Mouse (Mus musculus) adrenal gland, adult 8-10 months (tissue): ENCODE results near the gene Ccdc138. TPM values are rescaled to one million over a fixed set of nuclear protein-coding genes. Genes with fewer than 3 reads are reported as not detected.
"Not testable (repeated sequence)": the region's sequence is repeated elsewhere in the genome, so short reads cannot be mapped to it uniquely, and the experiment has no call there.

Source experiments
- DNase-seq: peaks from one replicate; pipeline ENCODE4 v3.0.0; 2022
- total RNA-seq, 4 experiments: library from RNA; stranded (reverse); gene quantifications; 2 replicates each; pipeline ENCODE4 v1.2.4; 2022

The Ccdc138 gene
- total RNA-seq = 1 to 10 TPM; 3.2 to 4.2 (median 3.8) TPM

- DNase-seq = peak; percentile 92
These were observed at the start of gene Ccdc138 for GRCm38 (mm10) chr10:58497320-58498284. TSS of gene Ccdc138 (plus strand) at chr10:58497948.

GRCm38 (mm10) chr10:58451575-58451974, 46.2 kb upstream of the Ccdc138 start:
- no peak for DNase-seq

GRCm38 (mm10) chr10:58452185-58452584, 45.6 kb upstream of the Ccdc138 start:
- no peak for DNase-seq

- DNase-seq = no peak
These were observed 37.9 kb upstream of the Ccdc138 start for GRCm38 (mm10) chr10:58459896-58460295.

- DNase-seq = no peak
These were observed 20.5 kb upstream of the Ccdc138 start for GRCm38 (mm10) chr10:58477086-58477755.

- no peak for DNase-seq
These were observed 19.6 kb upstream of the Ccdc138 start for GRCm38 (mm10) chr10:58478071-58478578.

GRCm38 (mm10) chr10:58479954-58480490, 17.7 kb upstream of the Ccdc138 start:
- DNase-seq = no peak

- no peak for DNase-seq
These were observed 6.7 kb upstream of the Ccdc138 start for GRCm38 (mm10) chr10:58491031-58491430.

GRCm38 (mm10) chr10:58495637-58496036, 2.1 kb upstream of the Ccdc138 start:
- DNase-seq = no peak

GRCm38 (mm10) chr10:58496732-58497131, 1.0 kb upstream of the Ccdc138 start:
- no peak for DNase-seq

GRCm38 (mm10) chr10:58498516-58498915, 768 bp downstream of the Ccdc138 start:
- DNase-seq = peak; percentile 17

- no peak for DNase-seq
These were observed 31.6 kb downstream of the Ccdc138 start for GRCm38 (mm10) chr10:58529358-58529757.

GRCm38 (mm10) chr10:58530896-58531790, 33.4 kb downstream of the Ccdc138 start:
- DNase-seq = no peak

- DNase-seq = no peak
These were observed 34.4 kb downstream of the Ccdc138 start for GRCm38 (mm10) chr10:58532177-58532576.

- DNase-seq = not testable (repeated sequence)
These were observed 38.5 kb downstream of the Ccdc138 start for GRCm38 (mm10) chr10:58536276-58536675.

- DNase-seq = no peak
These were observed 42.9 kb downstream of the Ccdc138 start for GRCm38 (mm10) chr10:58540613-58541012.

- no peak for DNase-seq
These were observed 51.0 kb downstream of the Ccdc138 start for GRCm38 (mm10) chr10:58548739-58549138.

GRCm38 (mm10) chr10:58554693-58555387, 57.1 kb downstream of the Ccdc138 start:
- no peak for DNase-seq

GRCm38 (mm10) chr10:58559098-58559497, 61.4 kb downstream of the Ccdc138 start:
- no peak for DNase-seq

- DNase-seq = no peak
These were observed 62.2 kb downstream of the Ccdc138 start for GRCm38 (mm10) chr10:58559901-58560300.

GRCm38 (mm10) chr10:58560521-58560920, 62.8 kb downstream of the Ccdc138 start:
- DNase-seq = no peak
